In genomic region chr6:29528165-29528505, GRCm38 (mm10) we compare ENCODE assay signal across 8 mouse cellular contexts. TPM values are rescaled to one million over a fixed set of nuclear protein-coding genes. Genes with fewer than 3 reads are reported as not detected.
DNase-seq lines count a peak whose midpoint lies in the region; ATAC-seq and TF ChIP-seq lines count a peak whose summit lies in the region.

No protein-coding gene starts in this region.

- no peaks in the 10 kb centered on the region for H3K36me3 ChIP-seq in kidney, embryonic 15.5 days
- peaks cover 12 to 21% of the 10 kb centered on the region in 2 experiments for H3K36me3 ChIP-seq in CH12.LX (replicated peaks in 1 of 2; ENCODE audit: control insufficient read depth in 1 of 2, insufficient read depth in 1 of 2, low read length in 1 of 2)
- H3K36me3 ChIP-seq in embryonic facial prominence, embryonic 10.5 days (replicated peaks): no peaks in the 10 kb centered on the region
- H3K36me3 ChIP-seq in limb, embryonic 14.5 days (ENCODE audit: control insufficient read depth, insufficient read depth, low read length): no peaks in the 10 kb centered on the region

- in situ Hi-C loops in CH12.LX (cut with MboI; ENCODE audit: low pct_ligation_motif_present, low pct_unique_long_range_greater_than_20kb, low sequenced_read_pairs): no loop called here

- no peaks in the 10 kb centered on the region for H3K9me3 ChIP-seq in kidney, embryonic 15.5 days (replicated peaks)
- no peaks in the 10 kb centered on the region for H3K9me3 ChIP-seq in CH12.LX (replicated peaks; ENCODE audit: low read length)
- no peaks in the 10 kb centered on the region for H3K9me3 ChIP-seq in embryonic facial prominence, embryonic 10.5 days
- H3K9me3 ChIP-seq in limb, embryonic 14.5 days (ENCODE audit: control insufficient read depth, low read length): no peaks in the 10 kb centered on the region

- no peak for TF ChIP-seq CTCF in CH12.LX (conservative IDR thresholded peaks at IDR 0.05 in 1 of 2, IDR thresholded peaks at IDR 0.05 in 1 of 2; ENCODE audit: low read depth in 2 of 2, low read length in 2 of 2)

- peaks cover 46% of the 10 kb centered on the region for H3K79me2 ChIP-seq in CH12.LX (replicated peaks; ENCODE audit: control insufficient read depth, extremely low read depth, insufficient read depth, poor library complexity, severe bottlenecking)

- H3K27me3 ChIP-seq in kidney, embryonic 15.5 days: peaks cover 53% of the 10 kb centered on the region
- no peaks in the 10 kb centered on the region for H3K27me3 ChIP-seq in CH12.LX (replicated peaks)
- H3K27me3 ChIP-seq in embryonic facial prominence, embryonic 10.5 days (replicated peaks; ENCODE audit: low read depth, poor library complexity, severe bottlenecking): peaks cover 83% of the 10 kb centered on the region
- peaks cover 36% of the 10 kb centered on the region for H3K27me3 ChIP-seq in limb, embryonic 14.5 days (ENCODE audit: control insufficient read depth, insufficient read depth, low read length)

- H3K4me2 ChIP-seq in kidney, embryonic 15.5 days: peak overlapping the region; percentile 99
- peak overlapping the region; percentile 99 for H3K4me2 ChIP-seq in CH12.LX (ENCODE audit: insufficient read depth, low read depth, poor library complexity, severe bottlenecking)
- no peak overlapping the region for H3K4me2 ChIP-seq in limb, embryonic 14.5 days (replicated peaks; ENCODE audit: low read depth, low read length, severe bottlenecking)

- ATAC-seq in kidney, embryonic 15.5 days (replicated peaks; ENCODE audit: low FRiP score): no peak
- no peak for ATAC-seq in limb, embryonic 14.5 days (ENCODE audit: low FRiP score, low read depth)
- ATAC-seq in erythroid progenitor cell, adult 5-6 weeks (replicated peaks; ENCODE audit: low FRiP score, poor library complexity, severe bottlenecking): no peak

- dilution Hi-C loops in CH12.LX (cut with MboI; ENCODE audit: extremely low pct_ligation_motif_present, extremely low pct_unique_long_range_greater_than_20kb, low sequenced_read_pairs): no loop called here

- TF ChIP-seq EP300 in CH12.LX (IDR thresholded peaks at IDR 0.05; ENCODE audit: low read length): no peak

- H3K27ac ChIP-seq in kidney, embryonic 15.5 days: no peak overlapping the region
- H3K27ac ChIP-seq in CH12.LX (ENCODE audit: insufficient read depth, low read depth): peak overlapping the region; percentile 98
- H3K27ac ChIP-seq in embryonic facial prominence, embryonic 10.5 days (replicated peaks): no peak overlapping the region
- H3K27ac ChIP-seq in limb, embryonic 14.5 days (replicated peaks; ENCODE audit: low read depth, low read length): no peak overlapping the region

- DNase-seq in kidney, adult 9 months: no peak
- DNase-seq in CH12.LX (ENCODE audit: extremely low read depth): no peak
- no peak for DNase-seq in embryonic facial prominence, embryonic 10.5 days (ENCODE audit: low spot score)
- no peak for DNase-seq in limb, embryonic 14.5 days (ENCODE audit: low spot score)
- DNase-seq in cerebellum, postnatal 36 days: no peak
- no peak for DNase-seq in right cerebral cortex, postnatal 4 days

- H3K4me3 ChIP-seq in kidney, embryonic 15.5 days (replicated peaks): peak overlapping the region; percentile 63
- peak overlapping the region; percentile 82 to 90 (median 88) for H3K4me3 ChIP-seq in CH12.LX (replicated peaks in 1 of 3; ENCODE audit: low read depth in 2 of 3, low read length in 2 of 3, poor library complexity in 1 of 3)
- H3K4me3 ChIP-seq in embryonic facial prominence, embryonic 10.5 days: peak overlapping the region; percentile 70
- peak overlapping the region; percentile 54; the same call in 1 of the 2 replicates for H3K4me3 ChIP-seq in limb, embryonic 14.5 days (replicated peaks; ENCODE audit: low read length)

- H3K4me1 ChIP-seq in kidney, embryonic 15.5 days: peaks cover 52% of the 10 kb centered on the region
- peaks cover 12 to 66% of the 10 kb centered on the region in 2 experiments for H3K4me1 ChIP-seq in CH12.LX (ENCODE audit: control insufficient read depth in 1 of 2, insufficient read depth in 2 of 2)
- H3K4me1 ChIP-seq in embryonic facial prominence, embryonic 10.5 days: peaks cover 37% of the 10 kb centered on the region
- H3K4me1 ChIP-seq in limb, embryonic 14.5 days (ENCODE audit: control insufficient read depth, insufficient read depth, low read length): peaks cover 7% of the 10 kb centered on the region

- H3K9ac ChIP-seq in kidney, embryonic 15.5 days: no peak overlapping the region
- H3K9ac ChIP-seq in CH12.LX (ENCODE audit: insufficient read depth, low read depth): peak overlapping the region; percentile 96
- no peak overlapping the region for H3K9ac ChIP-seq in limb, embryonic 14.5 days (ENCODE audit: low read depth, low read length, severe bottlenecking)

- TF ChIP-seq RAD21 in CH12.LX (IDR thresholded peaks at IDR 0.05; ENCODE audit: low read depth, low read length): no peak

- TF ChIP-seq POLR2A in CH12.LX (IDR thresholded peaks at IDR 0.05; ENCODE audit: low read depth, low read length): no peak; the same call in 1 of the 2 replicates
- TF ChIP-seq POLR2A in limb, embryonic 14.5 days (IDR thresholded peaks at IDR 0.05; ENCODE audit: borderline replicate concordance, extremely low read depth, insufficient read depth, insufficient read length): no peak

- 6% methylated on average over 8 of the region's 8 CpGs for WGBS in kidney, embryonic 15.5 days
- WGBS in embryonic facial prominence, embryonic 10.5 days: 13% methylated on average over 8 of the region's 8 CpGs
- WGBS in limb, embryonic 14.5 days: 21% methylated on average over 8 of the region's 8 CpGs

TF ChIP-seq in CH12.LX, 34 proteins besides CTCF, POLR2A, EP300 and RAD21:
- TF ChIP-seq SIN3A (IDR thresholded peaks at IDR 0.05; ENCODE audit: low read length) (0 out of 2 replicates have a peak, but pooled peaks have one; percentile 53), POLR2AphosphoS2 (IDR thresholded peaks at IDR 0.05; ENCODE audit: low read depth, low read length) (no peak)

RNA-seq across cellular contexts. Expression of gene Irf5, which starts 1.7 kb away (rescaled TPM):
- 6.1 and 7.4 TPM in 2 replicates for polyA plus RNA-seq in kidney, embryonic 15.5 days (2015; fragmentation: Nextera tagmentation; extraction: Ambion mirVana)
- total RNA-seq in CH12.LX (2012; rRNA removed) (134 and 152 TPM in 2 replicates), CH12.LX (2014; rRNA removed) (158 and 159 TPM in 2 replicates)
- 134 and 144 TPM in 2 replicates for polyA plus RNA-seq in CH12.LX (2012; ENCODE audit: insufficient read length, low read depth)
- 2.3 and 2.7 TPM in 2 replicates for polyA plus RNA-seq in embryonic facial prominence, embryonic 10.5 days (2016; fragmentation: Nextera tagmentation; extraction: Ambion mirVana)
- 4.8 and 5.0 TPM in 2 replicates for polyA plus RNA-seq in limb, embryonic 14.5 days (2012; rRNA removed)
- 3.2 and 4.4 TPM in 2 replicates for polyA plus RNA-seq in limb, embryonic 14.5 days (2014; fragmentation: Nextera tagmentation; extraction: Ambion mirVana)
- 2.5 and 9.7 TPM in 2 replicates for total RNA-seq in erythroid progenitor cell, adult 5-6 weeks (2015; ENCODE audit: low replicate concordance)
- 6.7 and 13.5 TPM in 2 replicates for total RNA-seq in erythroid progenitor cell, adult 5-6 weeks (2017; ENCODE audit: low replicate concordance)

RNA-seq across cellular contexts. Expression of gene Kcp, which starts 20.4 kb away (rescaled TPM):
- polyA plus RNA-seq in kidney, embryonic 15.5 days (2015; fragmentation: Nextera tagmentation; extraction: Ambion mirVana): 24.0 and 27.9 TPM in 2 replicates
- total RNA-seq in CH12.LX (2012; rRNA removed): 0.59 and 0.64 TPM in 2 replicates
- total RNA-seq in CH12.LX (2014; rRNA removed): not detected in 2 replicates
- polyA plus RNA-seq in CH12.LX (2012; ENCODE audit: insufficient read length, low read depth): 0.49 and 0.51 TPM in 2 replicates
- 18.5 and 21.2 TPM in 2 replicates for polyA plus RNA-seq in embryonic facial prominence, embryonic 10.5 days (2016; fragmentation: Nextera tagmentation; extraction: Ambion mirVana)
- 92.4 and 136 TPM in 2 replicates for polyA plus RNA-seq in limb, embryonic 14.5 days (2012; rRNA removed)
- 27.1 and 36.0 TPM in 2 replicates for polyA plus RNA-seq in limb, embryonic 14.5 days (2014; fragmentation: Nextera tagmentation; extraction: Ambion mirVana)
- not detected in 2 replicates for total RNA-seq in erythroid progenitor cell, adult 5-6 weeks (2015; ENCODE audit: low replicate concordance)
- not detected in 2 replicates for total RNA-seq in erythroid progenitor cell, adult 5-6 weeks (2017; ENCODE audit: low replicate concordance)

RNA-seq across cellular contexts. Expression of gene Atp6v1fnb, which starts 56.9 kb away (rescaled TPM):
- polyA plus RNA-seq in kidney, embryonic 15.5 days (2015; fragmentation: Nextera tagmentation; extraction: Ambion mirVana): not detected in 2 replicates
- total RNA-seq in CH12.LX (2012; rRNA removed): 0.21 TPM in 1 of 2 replicates, not detected in the other
- not detected in 2 replicates for total RNA-seq in CH12.LX (2014; rRNA removed)
- polyA plus RNA-seq in CH12.LX (2012; ENCODE audit: insufficient read length, low read depth): not detected in 2 replicates
- 0.28 TPM in 1 of 2 replicates, not detected in the other for polyA plus RNA-seq in embryonic facial prominence, embryonic 10.5 days (2016; fragmentation: Nextera tagmentation; extraction: Ambion mirVana)
- polyA plus RNA-seq in limb, embryonic 14.5 days (2012; rRNA removed): 0.12 TPM in 1 of 2 replicates, not detected in the other
- 0.35 TPM in 1 of 2 replicates, not detected in the other for polyA plus RNA-seq in limb, embryonic 14.5 days (2014; fragmentation: Nextera tagmentation; extraction: Ambion mirVana)
- total RNA-seq in erythroid progenitor cell, adult 5-6 weeks (2015; ENCODE audit: low replicate concordance): not detected in 2 replicates
- total RNA-seq in erythroid progenitor cell, adult 5-6 weeks (2017; ENCODE audit: low replicate concordance): 0.64 TPM in 1 of 2 replicates, not detected in the other

Comparison
In these comparisons a context has a peak if more than half of its experiments do, and no peak if none do; other contexts are left out.
1. RNA of gene Irf5, which starts 1.7 kb away (polyA plus RNA-seq): 134 to 144 TPM in CH12.LX; 6.1 to 7.4 TPM in kidney, embryonic 15.5 days, 3.2 to 5.0 TPM in limb, embryonic 14.5 days and 2.3 to 2.7 TPM in embryonic facial prominence, embryonic 10.5 days; every median in the first group is over 10 times any median in the second.
2. RNA of gene Kcp, which starts 20.4 kb away (polyA plus RNA-seq): 27.1 to 136 TPM in limb, embryonic 14.5 days, 24.0 to 27.9 TPM in kidney, embryonic 15.5 days and 18.5 to 21.2 TPM in embryonic facial prominence, embryonic 10.5 days; 0.49 to 0.51 TPM in CH12.LX; every median in the first group is over 10 times any median in the second.
3. Peak in every context shown above with its lines, with median percentiles within 50 percentile points of each other: H3K4me3 ChIP-seq.